Mouse (Mus musculus): ENCODE measurements around the gene Bpifa6. TPM values are rescaled to one million over a fixed set of nuclear protein-coding genes. Genes with fewer than 3 reads are reported as not detected.
A peak's percentile ranks its signal among the peaks of the same experiment; 100 is the strongest.

Bpifa6 gene
- total and polyA plus RNA-seq, 2 experiments = not detected

DNA sequence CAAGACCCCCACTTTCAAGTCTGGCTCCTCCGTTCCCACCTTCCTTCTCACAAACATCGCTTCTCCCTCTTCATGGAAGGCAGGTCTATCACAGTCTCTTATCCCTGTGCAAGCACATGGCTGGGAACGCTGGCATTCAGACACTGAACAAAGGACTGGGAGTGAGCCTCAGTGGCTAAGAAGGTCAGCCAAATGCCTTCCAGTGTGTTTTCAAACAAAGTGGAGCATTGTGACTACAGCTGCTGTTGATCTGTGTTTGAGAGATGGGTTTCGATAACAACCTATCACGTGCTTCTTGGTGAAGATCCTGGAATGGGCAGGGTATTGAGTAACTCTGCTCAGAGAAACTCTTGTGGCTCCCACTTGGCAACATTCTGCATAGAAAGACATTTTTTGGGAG is 4.5 kb upstream of the Bpifa6 start:
- no peaks in the 10 kb centered on the region for H3K4me1 ChIP-seq (ENCODE audit: control insufficient read depth, insufficient read depth, low read length)
- H3K4me3 ChIP-seq (ENCODE audit: insufficient read depth, low read depth, low read length) = no peak overlapping the region
- TF ChIP-seq POLR2A (IDR thresholded peaks at IDR 0.05; ENCODE audit: extremely low read depth, insufficient read depth, low read length) = no peak
- no peak for TF ChIP-seq CTCF (IDR thresholded peaks at IDR 0.05; ENCODE audit: low read depth, low read length)
- H3K27ac ChIP-seq (replicated peaks; ENCODE audit: insufficient read depth, low read depth, low read length) = no peak overlapping the region
- H3K36me3 ChIP-seq (ENCODE audit: control insufficient read depth, insufficient read depth, low read length) = no peaks in the 10 kb centered on the region
- no peak overlapping the region for H3K9ac ChIP-seq (ENCODE audit: low read depth, low read length)
- H3K27me3 ChIP-seq (ENCODE audit: control insufficient read depth, insufficient read depth, low read length) = 0 out of 2 replicates have a peak, but pooled peaks cover 4% of the 10 kb centered on the region
- no peaks in the 10 kb centered on the region for H3K79me2 ChIP-seq (ENCODE audit: control insufficient read depth, insufficient read depth, low read length)
- 80% methylated on average over 5 of the region's 5 CpGs for WGBS
- DNase-seq (ENCODE audit: extremely low read depth, low read depth, low spot score) = no peak

GRCm38 (mm10) chr2:153995770-153996169 is 21.0 kb downstream of the Bpifa6 start:
- Histone ChIP-seq H3K79me2 (ENCODE audit: control insufficient read depth, insufficient read depth, low read length) (no peaks in the 10 kb centered on the region), H3K27ac (replicated peaks; ENCODE audit: insufficient read depth, low read depth, low read length) (no peak overlapping the region), H3K36me3 (ENCODE audit: control insufficient read depth, insufficient read depth, low read length) (no peaks in the 10 kb centered on the region), H3K9ac (ENCODE audit: low read depth, low read length) (no peak overlapping the region), H3K4me3 (ENCODE audit: insufficient read depth, low read depth, low read length) (no peak overlapping the region), H3K4me1 (ENCODE audit: control insufficient read depth, insufficient read depth, low read length) (no peaks in the 10 kb centered on the region), H3K27me3 (ENCODE audit: control insufficient read depth, insufficient read depth, low read length) (0 out of 2 replicates have a peak, but pooled peaks cover 2% of the 10 kb centered on the region)
- 3% methylated on average over 7 of the region's 7 CpGs for WGBS
- DNase-seq (ENCODE audit: extremely low read depth, low read depth, low spot score) = peak; percentile 41
- TF ChIP-seq CTCF (IDR thresholded peaks at IDR 0.05; ENCODE audit: low read depth, low read length) (peak; percentile 96), POLR2A (IDR thresholded peaks at IDR 0.05; ENCODE audit: extremely low read depth, insufficient read depth, low read length) (no peak)

DNA sequence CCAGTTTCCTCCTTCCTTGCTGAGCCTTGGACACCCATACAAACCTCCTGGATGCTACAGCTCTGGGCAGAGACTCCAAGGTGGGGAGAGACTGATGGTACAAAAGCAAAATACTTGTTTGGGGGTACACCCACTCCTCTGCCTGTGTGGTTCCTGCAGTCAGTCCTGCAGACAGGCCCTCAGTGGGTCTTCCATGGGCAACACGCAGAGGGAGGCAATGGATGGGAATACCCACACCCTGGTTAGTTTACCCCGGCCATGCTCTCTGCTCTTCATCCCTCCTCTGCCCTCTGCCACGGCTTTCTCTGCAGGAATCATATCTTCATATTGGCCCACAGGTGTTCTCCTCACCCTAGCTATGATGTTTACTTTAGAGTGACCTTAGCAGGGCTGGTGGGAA is 25.8 kb downstream of the Bpifa6 start:
- 72% methylated on average over 3 of the region's 3 CpGs for WGBS
- Histone ChIP-seq H3K27me3 (ENCODE audit: control insufficient read depth, insufficient read depth, low read length) (no peaks in the 10 kb centered on the region), H3K79me2 (ENCODE audit: control insufficient read depth, insufficient read depth, low read length) (no peaks in the 10 kb centered on the region), H3K36me3 (ENCODE audit: control insufficient read depth, insufficient read depth, low read length) (no peaks in the 10 kb centered on the region), H3K27ac (replicated peaks; ENCODE audit: insufficient read depth, low read depth, low read length) (no peak overlapping the region), H3K9ac (ENCODE audit: low read depth, low read length) (no peak overlapping the region), H3K4me3 (ENCODE audit: insufficient read depth, low read depth, low read length) (no peak overlapping the region), H3K4me1 (ENCODE audit: control insufficient read depth, insufficient read depth, low read length) (no peaks in the 10 kb centered on the region)
- no peak for TF ChIP-seq POLR2A (IDR thresholded peaks at IDR 0.05; ENCODE audit: extremely low read depth, insufficient read depth, low read length)
- no peak for TF ChIP-seq CTCF (IDR thresholded peaks at IDR 0.05; ENCODE audit: low read depth, low read length)
- DNase-seq (ENCODE audit: extremely low read depth, low read depth, low spot score) = no peak

- H3K79me2 ChIP-seq (ENCODE audit: control insufficient read depth, insufficient read depth, low read length) = no peaks in the 10 kb centered on the region
- H3K27me3 ChIP-seq (ENCODE audit: control insufficient read depth, insufficient read depth, low read length) = no peaks in the 10 kb centered on the region
- H3K4me3 ChIP-seq (ENCODE audit: insufficient read depth, low read depth, low read length) = no peak overlapping the region
- H3K36me3 ChIP-seq (ENCODE audit: control insufficient read depth, insufficient read depth, low read length) = no peaks in the 10 kb centered on the region
- H3K27ac ChIP-seq (replicated peaks; ENCODE audit: insufficient read depth, low read depth, low read length) = no peak overlapping the region
- TF ChIP-seq POLR2A (IDR thresholded peaks at IDR 0.05; ENCODE audit: extremely low read depth, insufficient read depth, low read length) (no peak), CTCF (IDR thresholded peaks at IDR 0.05; ENCODE audit: low read depth, low read length) (no peak)
- no peak for DNase-seq (ENCODE audit: extremely low read depth, low read depth, low spot score)
- H3K9ac ChIP-seq (ENCODE audit: low read depth, low read length) = no peak overlapping the region
- H3K4me1 ChIP-seq (ENCODE audit: control insufficient read depth, insufficient read depth, low read length) = no peaks in the 10 kb centered on the region
These were observed 26.3 kb downstream of the Bpifa6 start for GRCm38 (mm10) chr2:154001056-154001455.

GRCm38 (mm10) chr2:154004456-154004855 is 29.7 kb downstream of the Bpifa6 start:
- TF ChIP-seq POLR2A (IDR thresholded peaks at IDR 0.05; ENCODE audit: extremely low read depth, insufficient read depth, low read length) (no peak), CTCF (IDR thresholded peaks at IDR 0.05; ENCODE audit: low read depth, low read length) (no peak)
- H3K27ac ChIP-seq (replicated peaks; ENCODE audit: insufficient read depth, low read depth, low read length) = no peak overlapping the region
- H3K9ac ChIP-seq (ENCODE audit: low read depth, low read length) = no peak overlapping the region
- H3K36me3 ChIP-seq (ENCODE audit: control insufficient read depth, insufficient read depth, low read length) = no peaks in the 10 kb centered on the region
- WGBS = 88% methylated on average over 1 of the region's 1 CpGs
- H3K4me1 ChIP-seq (ENCODE audit: control insufficient read depth, insufficient read depth, low read length) = no peaks in the 10 kb centered on the region
- no peaks in the 10 kb centered on the region for H3K27me3 ChIP-seq (ENCODE audit: control insufficient read depth, insufficient read depth, low read length)
- no peak for DNase-seq (ENCODE audit: extremely low read depth, low read depth, low spot score)
- H3K4me3 ChIP-seq (ENCODE audit: insufficient read depth, low read depth, low read length) = no peak overlapping the region
- no peaks in the 10 kb centered on the region for H3K79me2 ChIP-seq (ENCODE audit: control insufficient read depth, insufficient read depth, low read length)

GRCm38 (mm10) chr2:154005094-154005493 is 30.3 kb downstream of the Bpifa6 start:
- Histone ChIP-seq H3K79me2 (ENCODE audit: control insufficient read depth, insufficient read depth, low read length) (no peaks in the 10 kb centered on the region), H3K4me3 (ENCODE audit: insufficient read depth, low read depth, low read length) (no peak overlapping the region), H3K4me1 (ENCODE audit: control insufficient read depth, insufficient read depth, low read length) (no peaks in the 10 kb centered on the region), H3K27ac (replicated peaks; ENCODE audit: insufficient read depth, low read depth, low read length) (no peak overlapping the region), H3K36me3 (ENCODE audit: control insufficient read depth, insufficient read depth, low read length) (no peaks in the 10 kb centered on the region), H3K9ac (ENCODE audit: low read depth, low read length) (no peak overlapping the region), H3K27me3 (ENCODE audit: control insufficient read depth, insufficient read depth, low read length) (no peaks in the 10 kb centered on the region)
- TF ChIP-seq POLR2A (IDR thresholded peaks at IDR 0.05; ENCODE audit: extremely low read depth, insufficient read depth, low read length) = no peak
- no peak for TF ChIP-seq CTCF (IDR thresholded peaks at IDR 0.05; ENCODE audit: low read depth, low read length)
- DNase-seq (ENCODE audit: extremely low read depth, low read depth, low spot score) = peak; percentile 12
- 88% methylated on average over 1 of the region's 1 CpGs for WGBS
